Mouse (Mus musculus) limb, embryonic 10.5 days (tissue): ENCODE measurements around the gene Ntm. TPM values are rescaled to one million over a fixed set of nuclear protein-coding genes. Genes with fewer than 3 reads are reported as not detected.

ENCODE experiments used
- DNase-seq: peaks from one replicate; pipeline ENCODE4 v3.0.0-alpha.2; 2017; ENCODE audit warnings: low spot score
- H3K27ac ChIP-seq: fragments of 300-500 bp; sonication (generic); 2 replicates; pipeline ENCODE4 v1.5.1; 2016; ENCODE audit warnings: mild to moderate bottlenecking
- H3K27me3 ChIP-seq: fragments of 300-500 bp; sonication (generic); 2 replicates; pipeline ENCODE4 v1.6.1; 2016; ENCODE audit warnings: low read depth, mild to moderate bottlenecking; ENCODE audit not compliant: poor library complexity, severe bottlenecking
- H3K36me3 ChIP-seq: fragments of 300-500 bp; sonication (generic); 2 replicates; pipeline ENCODE4 v1.6.1; 2016; ENCODE audit warnings: mild to moderate bottlenecking, moderate library complexity
- H3K4me1 ChIP-seq: fragments of 300-500 bp; sonication (generic); 2 replicates; pipeline ENCODE4 v1.6.1; 2016
- H3K4me3 ChIP-seq: fragments of 300-500 bp; sonication (generic); 2 replicates; pipeline ENCODE4 v1.5.1; 2016; ENCODE audit warnings: mild to moderate bottlenecking, moderate library complexity
- H3K9me3 ChIP-seq: fragments of 300-500 bp; sonication (generic); replicated peaks from 2 replicates; pipeline ENCODE4 v1.6.1; 2016; ENCODE audit warnings: mild to moderate bottlenecking
- WGBS: fragments of 180-500 bp; shearing (Covaris S2); methylation state at CpG from one replicate; pipeline ENCODE4 v1.1.7; 2016; 5-methylcytosine and 5-hydroxymethylcytosine counted together
- polyA plus RNA-seq: library from polyadenylated mRNA; unstranded; fragments of >200 nt; fragmentation: Nextera tagmentation; extraction: Ambion mirVana; gene quantifications from 2 replicates; pipeline ENCODE4 v1.2.1, GENCODE M21; 2016

Gene Ntm
- 8.9 and 12.7 TPM in 2 replicates for polyA plus RNA-seq

DNA sequence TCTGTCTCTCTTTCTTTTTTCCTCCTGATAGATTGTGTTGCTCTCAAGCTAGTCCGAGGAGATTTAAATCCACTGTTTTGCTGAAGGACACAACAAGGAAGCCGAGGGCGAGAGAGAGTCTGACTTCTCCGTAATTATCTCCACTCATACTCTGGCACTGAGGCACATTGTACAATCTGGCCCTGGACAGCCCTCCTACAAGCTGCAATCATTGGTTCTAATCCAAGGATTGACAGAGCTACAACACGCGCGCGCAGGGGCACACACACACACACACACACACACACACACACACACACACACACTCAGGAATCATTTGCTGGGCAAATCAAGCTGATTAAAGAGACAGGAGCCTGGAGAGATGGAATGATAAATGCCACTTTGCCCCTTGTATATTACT, at the start of gene Ntm:
Gene Ntm, minus strand, starts transcription at position 164 of the 400 bp plus-strand sequence.
- Histone ChIP-seq H3K9me3 (no peaks in the 10 kb centered on the region), H3K27me3 (peaks cover 60% of the 10 kb centered on the region), H3K4me1 (peaks cover 12% of the 10 kb centered on the region), H3K27ac (no peak within 1 kb of the TSS), H3K36me3 (no peaks in the 10 kb centered on the region), H3K4me3 (peak within 1 kb of the TSS; percentile 47)
- WGBS = 29% methylated on average over 8 of the region's 8 CpGs
- DNase-seq = no peak

DNA sequence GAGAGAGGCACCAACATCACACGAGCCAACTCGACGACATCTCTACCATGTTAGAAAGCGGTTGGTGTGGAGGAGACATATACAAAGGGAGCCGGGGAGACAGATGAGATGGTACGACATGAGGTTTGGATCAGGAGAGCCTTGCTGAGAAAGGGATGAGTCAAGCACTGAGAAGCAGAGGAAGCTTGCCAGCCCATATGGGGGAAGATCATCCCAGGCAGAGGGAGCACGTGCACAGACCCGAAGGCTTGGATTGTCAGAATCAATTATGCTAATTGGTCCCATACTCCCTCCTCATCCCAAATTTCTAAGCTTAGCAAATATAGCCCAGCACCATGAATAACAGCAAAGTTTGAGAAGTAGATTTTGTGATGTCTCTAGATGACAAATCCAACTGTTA, 42.8 kb upstream of the Ntm start:
- Histone ChIP-seq H3K4me3 (no peak overlapping the region), H3K27me3 (peaks cover 12% of the 10 kb centered on the region; the same call in 1 of the 2 replicates), H3K9me3 (no peaks in the 10 kb centered on the region), H3K4me1 (0 out of 2 replicates have a peak, but pooled peaks cover 3% of the 10 kb centered on the region), H3K27ac (no peak overlapping the region), H3K36me3 (no peaks in the 10 kb centered on the region)
- DNase-seq = no peak
- 83% methylated on average over 8 of the region's 8 CpGs for WGBS

DNA sequence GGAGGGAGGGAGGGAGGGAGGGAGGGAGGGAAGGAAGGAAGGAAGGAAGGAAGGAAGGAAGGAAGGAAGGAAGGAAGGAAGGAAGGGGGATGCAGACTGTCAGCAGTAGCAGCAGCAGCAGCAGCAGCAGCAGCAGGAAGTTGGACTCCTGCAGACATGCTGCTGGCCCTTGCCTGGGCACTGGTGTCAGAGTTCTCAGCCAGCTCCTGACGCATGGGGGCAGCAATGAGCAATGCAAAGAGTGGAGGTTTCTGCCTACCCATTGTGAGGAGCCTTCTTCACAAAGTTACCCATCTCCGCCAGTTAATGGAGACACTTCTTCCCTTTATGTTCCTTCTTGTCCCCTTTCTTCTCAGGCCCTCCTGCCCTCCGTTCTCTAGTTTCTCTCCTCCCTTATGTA, 40.7 kb upstream of the Ntm start:
- 26% methylated on average over 3 of the region's 3 CpGs for WGBS

DNA sequence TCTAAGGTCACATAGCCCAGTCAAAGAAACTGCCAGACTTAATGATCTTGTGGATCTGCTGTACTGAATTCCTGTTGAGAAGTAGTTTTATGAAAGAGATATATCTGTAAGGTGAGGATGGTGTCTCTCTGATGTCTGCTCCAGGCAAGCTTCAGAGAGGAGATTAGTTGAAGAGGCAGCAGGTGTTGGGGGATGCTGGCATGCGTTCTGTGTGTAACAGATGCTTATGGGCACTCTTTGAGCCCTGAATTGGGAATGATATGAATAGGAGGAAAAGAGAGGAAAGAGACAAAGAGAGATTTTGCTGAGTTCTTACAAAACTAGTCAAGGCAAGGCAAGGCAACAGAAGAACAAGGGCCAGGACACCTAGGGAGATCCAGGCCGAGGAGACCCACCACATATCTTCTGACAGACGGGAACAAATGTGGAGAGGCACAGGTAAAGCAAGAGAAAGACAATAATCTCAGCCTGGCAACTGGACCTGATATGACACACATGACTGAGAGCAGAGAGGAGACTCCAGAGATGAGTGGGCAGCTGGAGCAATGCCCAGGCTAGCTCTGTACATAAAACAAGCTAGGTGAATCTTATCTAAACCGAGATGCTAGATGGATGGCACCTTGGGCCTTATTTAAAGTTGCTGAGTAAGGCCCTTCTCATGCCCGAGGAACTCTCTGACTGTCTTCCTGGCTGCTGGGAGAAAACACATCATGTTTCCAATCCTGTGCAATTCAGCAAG, 18.4 kb upstream of the Ntm start:
- DNase-seq = no peak
- 91% methylated on average over 5 of the region's 5 CpGs for WGBS
- H3K27me3 ChIP-seq = 0 out of 2 replicates have a peak, but pooled peaks cover 3% of the 10 kb centered on the region
- no peaks in the 10 kb centered on the region for H3K4me1 ChIP-seq
- H3K36me3 ChIP-seq = no peaks in the 10 kb centered on the region
- no peak overlapping the region for H3K4me3 ChIP-seq
- no peaks in the 10 kb centered on the region for H3K9me3 ChIP-seq
- H3K27ac ChIP-seq = no peak overlapping the region

More for the DNA sequence above, 40.7 kb upstream of the Ntm start:
- Histone ChIP-seq H3K36me3 (no peaks in the 10 kb centered on the region), H3K4me3 (no peak overlapping the region), H3K27me3 (peaks cover 12% of the 10 kb centered on the region; the same call in 1 of the 2 replicates), H3K9me3 (no peaks in the 10 kb centered on the region), H3K27ac (no peak overlapping the region), H3K4me1 (0 out of 2 replicates have a peak, but pooled peaks cover 3% of the 10 kb centered on the region)
- DNase-seq = peak; percentile 83

DNA sequence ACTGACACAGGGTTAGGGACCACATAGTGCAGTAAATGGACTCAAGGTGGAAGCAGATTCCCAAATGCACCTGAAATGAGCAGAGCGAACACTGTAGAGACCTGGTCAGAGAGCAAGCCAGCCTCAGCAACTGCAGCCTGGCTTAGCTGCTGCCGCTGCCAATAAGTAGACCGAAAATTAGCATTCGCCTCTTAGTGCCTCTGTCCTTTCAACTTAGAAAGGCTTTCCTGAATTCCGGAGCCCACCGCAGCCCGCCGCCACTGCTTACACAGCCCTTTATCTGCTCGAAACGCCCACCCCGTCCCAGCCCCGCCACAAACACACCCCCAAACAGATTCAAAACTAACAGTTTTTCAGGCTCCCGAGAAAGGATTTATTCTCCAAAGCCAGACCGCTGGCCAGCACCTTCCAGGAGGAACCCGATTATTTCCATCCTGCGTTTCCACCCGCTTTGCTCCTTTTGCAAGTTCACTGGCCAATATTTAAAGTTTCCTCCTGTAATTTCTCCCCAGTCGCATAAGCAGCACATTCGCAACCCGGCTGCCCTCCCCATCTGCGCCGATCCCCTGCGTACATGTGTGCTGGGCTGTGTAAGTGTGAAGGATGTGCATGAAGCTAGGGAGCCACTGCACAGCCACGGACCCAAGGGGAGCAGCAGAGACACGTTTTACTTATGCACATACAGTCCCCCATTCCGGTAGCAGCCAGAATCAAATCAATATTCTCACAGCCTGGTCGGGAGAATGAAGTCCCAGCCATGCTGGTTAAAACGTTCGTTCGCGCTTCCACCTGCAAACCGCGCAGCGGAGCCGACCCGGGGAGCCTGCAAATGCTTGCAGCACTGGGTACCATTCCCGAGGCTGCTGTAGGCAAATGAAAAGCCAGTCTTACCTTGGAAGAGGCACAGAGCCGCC, 730 bp downstream of the Ntm start:
- Histone ChIP-seq H3K27ac (no peak overlapping the region), H3K9me3 (no peaks in the 10 kb centered on the region), H3K4me3 (peak overlapping the region; percentile 47), H3K27me3 (peaks cover 58% of the 10 kb centered on the region), H3K4me1 (peaks cover 12% of the 10 kb centered on the region), H3K36me3 (no peaks in the 10 kb centered on the region)
- 3% methylated on average over 38 of the region's 38 CpGs for WGBS
- DNase-seq = peak; percentile 56

DNA sequence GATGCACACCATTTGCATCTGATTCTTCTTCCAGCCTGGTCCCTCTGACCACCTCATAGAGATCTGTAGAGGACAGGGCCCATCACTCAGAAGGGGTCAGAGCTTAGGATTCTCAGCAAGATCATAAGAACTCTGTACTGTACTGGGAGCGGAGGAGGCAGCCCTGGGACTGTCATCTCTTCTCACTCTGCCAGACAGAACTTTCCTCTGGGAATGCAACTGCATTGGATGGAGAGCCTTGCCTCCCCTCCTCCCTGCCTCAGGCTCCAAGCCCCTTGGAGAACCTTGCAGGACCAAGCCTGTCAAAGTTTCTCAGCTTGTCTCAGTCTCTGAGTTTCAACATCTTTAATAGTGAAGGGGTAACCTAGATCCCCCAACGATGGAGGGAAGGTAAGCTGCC, 1.4 kb downstream of the Ntm start:
- 52% methylated on average over 2 of the region's 2 CpGs for WGBS
- peaks cover 58% of the 10 kb centered on the region for H3K27me3 ChIP-seq
- H3K27ac ChIP-seq = no peak overlapping the region
- DNase-seq = no peak
- no peaks in the 10 kb centered on the region for H3K36me3 ChIP-seq
- peak overlapping the region; percentile 47 for H3K4me3 ChIP-seq
- no peaks in the 10 kb centered on the region for H3K9me3 ChIP-seq
- peaks cover 12% of the 10 kb centered on the region for H3K4me1 ChIP-seq

DNA sequence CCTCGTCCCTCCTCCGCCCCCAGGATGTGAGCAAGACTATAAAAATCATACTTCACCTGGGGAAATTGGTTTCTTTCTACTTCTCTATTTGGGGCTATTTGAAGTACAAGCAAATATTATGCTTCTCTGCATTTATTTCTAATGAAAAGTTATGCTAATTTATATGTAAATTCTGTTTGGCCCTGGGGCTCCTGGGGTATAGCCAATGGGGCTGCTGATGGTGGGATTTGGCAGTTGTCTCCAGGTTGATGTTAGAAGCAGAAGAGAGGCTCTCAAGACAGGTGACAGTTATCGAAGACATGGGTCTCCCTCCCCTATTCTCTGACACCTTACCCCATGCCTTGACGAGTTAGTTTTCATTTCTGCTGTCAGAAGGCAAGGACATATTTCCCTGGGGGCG, 2.2 kb downstream of the Ntm start:
- H3K27me3 ChIP-seq = peaks cover 58% of the 10 kb centered on the region
- no peaks in the 10 kb centered on the region for H3K36me3 ChIP-seq
- no peak overlapping the region for H3K27ac ChIP-seq
- H3K4me1 ChIP-seq = peaks cover 12% of the 10 kb centered on the region
- no peaks in the 10 kb centered on the region for H3K9me3 ChIP-seq
- no peak overlapping the region for H3K4me3 ChIP-seq
- DNase-seq = no peak
- 76% methylated on average over 5 of the region's 5 CpGs for WGBS

DNA sequence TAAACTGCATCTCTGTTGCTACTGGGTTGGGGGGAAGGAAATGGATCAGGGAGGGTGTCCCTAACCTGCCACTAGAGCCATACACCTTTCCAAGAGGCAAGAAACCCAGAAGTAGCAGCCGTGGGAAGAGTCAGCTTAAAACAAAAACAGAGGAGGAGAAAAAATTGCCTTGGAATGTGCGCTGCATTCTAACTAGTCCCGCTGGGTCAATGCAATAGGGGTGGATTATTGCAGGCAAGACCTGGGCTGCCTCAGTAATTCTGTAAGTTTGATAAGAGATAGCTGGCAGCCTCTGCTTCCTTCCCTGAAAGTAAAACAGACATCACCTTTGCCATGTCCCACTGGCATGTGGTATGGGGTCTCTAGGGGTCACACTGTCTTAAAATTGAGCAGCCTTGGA, 2.7 kb downstream of the Ntm start:
- peaks cover 58% of the 10 kb centered on the region for H3K27me3 ChIP-seq
- WGBS = 42% methylated on average over 3 of the region's 3 CpGs
- no peak for DNase-seq
- no peak overlapping the region for H3K4me3 ChIP-seq
- no peak overlapping the region for H3K27ac ChIP-seq
- no peaks in the 10 kb centered on the region for H3K36me3 ChIP-seq
- no peaks in the 10 kb centered on the region for H3K9me3 ChIP-seq
- H3K4me1 ChIP-seq = peaks cover 12% of the 10 kb centered on the region

DNA sequence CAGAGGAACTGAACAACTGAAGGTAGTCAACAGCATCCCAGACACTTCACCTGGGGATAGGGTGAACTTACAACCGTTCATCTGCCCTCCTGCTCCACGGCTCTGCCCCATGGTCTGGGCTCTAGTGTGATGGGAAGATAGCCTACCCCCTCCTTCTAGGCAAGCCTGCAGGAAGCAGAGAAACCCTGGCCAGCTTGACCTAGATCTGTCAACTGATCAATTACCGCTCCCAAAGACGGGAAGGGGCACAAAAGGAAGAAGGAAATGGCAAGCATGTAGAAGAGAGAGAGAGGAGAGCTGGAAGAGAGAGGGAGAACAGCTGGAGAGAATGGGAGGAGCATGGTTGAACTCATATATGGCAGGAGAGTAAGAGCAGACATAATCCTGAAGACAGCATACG, 6.0 kb downstream of the Ntm start:
- Histone ChIP-seq H3K27ac (no peak overlapping the region), H3K36me3 (no peaks in the 10 kb centered on the region), H3K9me3 (no peaks in the 10 kb centered on the region), H3K4me3 (no peak overlapping the region), H3K4me1 (peaks cover 9% of the 10 kb centered on the region), H3K27me3 (peaks cover 28% of the 10 kb centered on the region)
- no peak for DNase-seq
- WGBS = 67% methylated on average over 5 of the region's 5 CpGs

DNA sequence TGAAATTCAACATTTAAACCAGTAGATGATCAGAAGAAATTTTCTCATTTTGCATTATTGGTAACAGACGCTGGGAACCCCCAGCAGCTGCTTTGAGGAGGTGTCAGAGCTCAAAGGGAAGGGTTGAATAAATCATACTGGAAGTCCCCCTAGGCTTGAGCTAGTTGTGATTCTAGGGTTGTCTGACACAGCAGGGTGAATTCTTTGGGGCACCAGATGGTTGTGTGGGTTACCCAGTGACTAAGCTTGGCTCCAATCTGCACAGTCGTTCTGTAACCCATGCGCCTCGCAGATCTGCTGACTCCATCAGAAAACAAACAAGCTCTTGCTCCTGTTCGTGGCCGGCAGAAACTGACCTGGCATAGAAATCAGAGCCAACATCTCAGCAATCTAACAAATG, 8.9 kb downstream of the Ntm start:
- WGBS = 70% methylated on average over 6 of the region's 6 CpGs
- peaks cover 6% of the 10 kb centered on the region for H3K4me1 ChIP-seq
- H3K27ac ChIP-seq = no peak overlapping the region
- no peaks in the 10 kb centered on the region for H3K27me3 ChIP-seq
- DNase-seq = no peak
- no peak overlapping the region for H3K4me3 ChIP-seq
- no peaks in the 10 kb centered on the region for H3K36me3 ChIP-seq
- no peaks in the 10 kb centered on the region for H3K9me3 ChIP-seq

DNA sequence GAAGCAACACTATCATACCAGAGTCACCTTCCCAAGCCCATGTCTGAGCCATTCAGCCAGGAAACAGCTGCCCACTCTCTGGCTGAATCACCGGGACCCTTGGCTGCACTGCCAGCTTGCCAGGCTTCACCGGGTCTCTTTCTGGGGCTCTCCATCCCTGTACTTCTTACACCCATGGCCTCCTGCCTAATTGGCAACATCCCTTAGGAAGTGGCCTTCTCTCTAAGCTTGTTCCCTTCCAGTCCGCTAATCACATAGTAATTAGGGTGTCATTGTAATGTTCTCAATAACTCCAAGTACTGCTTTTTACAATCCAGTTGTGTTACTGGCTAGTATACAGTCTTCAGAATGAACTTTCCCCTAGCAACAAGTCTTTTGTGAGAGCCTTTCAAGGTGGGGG, 13.9 kb downstream of the Ntm start:
- Histone ChIP-seq H3K27ac (no peak overlapping the region), H3K4me3 (no peak overlapping the region), H3K27me3 (no peaks in the 10 kb centered on the region), H3K36me3 (no peaks in the 10 kb centered on the region), H3K4me1 (peaks cover 2% of the 10 kb centered on the region; the same call in 1 of the 2 replicates), H3K9me3 (no peaks in the 10 kb centered on the region)
- 85% methylated on average over 3 of the region's 3 CpGs for WGBS
- no peak for DNase-seq

DNA sequence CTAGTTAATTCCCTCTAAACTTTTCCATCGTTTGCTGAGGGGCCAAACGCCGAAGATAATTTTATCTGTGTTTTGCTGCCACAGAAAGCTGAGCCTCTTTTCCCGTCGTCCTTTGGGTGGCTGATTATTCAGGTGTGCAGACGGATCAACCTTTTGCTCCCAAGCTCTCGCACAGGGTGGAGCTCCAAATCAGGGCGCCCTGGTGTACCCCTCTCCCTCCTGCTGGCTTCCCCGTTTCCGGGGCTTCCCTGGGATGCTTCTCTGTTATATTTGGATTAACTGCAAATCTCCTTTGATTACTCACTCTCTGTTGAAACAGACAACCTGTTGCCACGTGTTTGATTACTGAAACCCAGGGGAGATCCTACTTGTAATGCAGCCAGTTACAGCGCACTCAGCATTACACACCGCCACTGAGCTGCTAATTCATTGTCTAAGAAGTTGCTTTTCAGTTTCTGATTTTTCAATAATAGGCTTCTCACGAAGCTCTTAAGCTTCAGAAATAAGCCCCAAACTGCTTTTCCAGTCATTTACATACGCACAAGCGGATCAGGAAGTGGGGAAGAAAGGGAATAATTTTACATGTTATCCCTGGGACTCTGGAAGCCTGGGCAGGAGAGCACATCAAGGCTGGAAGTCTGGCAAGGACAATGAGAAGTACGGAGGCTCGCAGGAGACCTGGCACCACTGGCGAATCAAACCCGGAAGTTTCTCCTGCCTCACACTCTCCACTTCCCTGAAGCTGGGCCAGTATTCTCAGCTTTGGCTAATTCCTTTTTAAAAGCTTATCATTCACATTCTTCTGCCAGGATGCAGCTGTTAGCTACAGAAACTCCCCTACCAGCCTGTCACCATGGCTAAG, 19.5 kb downstream of the Ntm start:
- Histone ChIP-seq H3K4me1 (peaks cover 4% of the 10 kb centered on the region; the same call in 1 of the 2 replicates), H3K27ac (no peak overlapping the region), H3K27me3 (peaks cover 20% of the 10 kb centered on the region), H3K9me3 (no peaks in the 10 kb centered on the region), H3K4me3 (no peak overlapping the region), H3K36me3 (no peaks in the 10 kb centered on the region)
- no peak for DNase-seq
- 35% methylated on average over 20 of the region's 20 CpGs for whole genome bisulfite sequencing
